Mouse (Mus musculus) thymus, postnatal 25 days (tissue): Measurements from ENCODE around the gene Ccl20.

ENCODE experiments used
- DNase-seq: peaks from one replicate; pipeline ENCODE4 v3.0.0; 2022

Ccl20 gene

DNA sequence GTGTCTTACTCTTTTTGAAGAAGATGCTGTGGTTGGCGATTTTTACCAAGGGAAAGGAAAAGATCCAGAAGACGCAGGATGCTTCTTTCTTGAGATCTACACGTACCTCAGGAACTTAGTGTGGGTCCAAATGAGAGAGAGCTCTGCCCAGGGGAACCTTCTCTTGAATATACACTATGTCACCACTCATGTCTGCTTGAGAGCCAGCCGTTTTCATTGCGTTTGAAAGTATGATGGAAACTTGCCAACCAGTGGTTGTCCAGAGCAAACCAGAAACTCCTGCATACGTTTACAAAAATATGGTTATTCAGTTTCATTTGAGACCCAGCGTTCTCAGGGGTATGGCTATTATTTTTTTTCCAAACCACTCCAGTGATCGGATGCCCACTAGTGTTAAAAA lies 24.9 kb downstream of the Ccl20 start:
- no peak for DNase-seq

DNA sequence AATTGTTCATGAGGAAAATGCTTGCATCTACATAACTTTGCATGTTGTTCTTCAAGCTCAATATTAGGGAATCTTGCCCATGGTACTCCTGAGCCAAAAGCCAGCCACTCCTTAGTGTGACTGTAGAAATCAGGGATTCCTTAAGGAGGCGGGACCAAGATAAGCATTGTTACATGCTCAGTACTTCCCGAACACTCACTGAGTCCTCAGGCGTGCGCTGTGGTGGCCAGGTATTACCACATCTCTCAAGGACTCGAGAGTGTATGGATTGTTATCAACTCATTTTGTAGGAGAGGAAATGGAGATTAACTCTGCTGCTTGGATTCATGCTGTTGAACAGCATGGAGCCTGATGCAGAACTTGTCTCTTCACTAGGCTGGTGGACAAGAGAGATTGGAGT lies 25.5 kb downstream of the Ccl20 start:
- no peak for DNase-seq

DNA sequence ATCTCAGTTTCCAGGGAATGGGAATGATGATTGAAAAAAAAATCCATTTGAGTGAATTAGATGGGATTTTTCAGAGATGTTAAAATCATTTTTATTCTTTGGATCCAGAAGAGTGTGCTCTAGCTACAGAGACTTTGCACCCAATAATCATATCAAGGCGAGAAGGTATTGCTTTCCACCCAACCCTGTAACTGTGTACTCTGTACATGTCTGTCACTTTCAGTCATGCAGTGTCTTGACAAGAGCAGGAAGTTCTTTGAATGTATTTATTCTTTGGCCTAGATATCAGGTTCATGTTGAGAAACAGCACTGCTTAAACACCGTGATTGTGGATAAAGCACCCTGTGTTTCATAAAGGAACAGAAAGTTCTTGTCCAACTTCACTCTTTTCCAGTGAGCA lies 30.0 kb downstream of the Ccl20 start:
- no peak for DNase-seq

DNA sequence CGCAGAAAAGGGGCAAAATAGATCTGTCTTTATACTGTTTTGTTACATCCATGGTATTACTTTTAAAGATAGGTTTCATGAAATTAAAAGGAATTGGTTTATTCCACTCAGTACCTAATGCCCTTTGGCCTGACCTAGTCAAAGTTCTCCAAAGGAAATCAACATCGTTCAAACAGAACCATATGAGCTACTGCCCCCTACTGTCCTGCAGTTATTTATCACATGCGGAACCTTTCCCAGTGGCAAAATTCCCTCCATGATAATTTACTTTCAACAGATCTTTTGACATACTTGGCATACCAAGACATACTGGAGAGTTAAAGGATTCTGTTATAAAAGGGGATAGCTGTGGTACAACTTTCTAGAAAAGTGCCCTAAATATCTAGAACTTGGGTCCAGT lies 33.7 kb downstream of the Ccl20 start:
- no peak for DNase-seq

DNA sequence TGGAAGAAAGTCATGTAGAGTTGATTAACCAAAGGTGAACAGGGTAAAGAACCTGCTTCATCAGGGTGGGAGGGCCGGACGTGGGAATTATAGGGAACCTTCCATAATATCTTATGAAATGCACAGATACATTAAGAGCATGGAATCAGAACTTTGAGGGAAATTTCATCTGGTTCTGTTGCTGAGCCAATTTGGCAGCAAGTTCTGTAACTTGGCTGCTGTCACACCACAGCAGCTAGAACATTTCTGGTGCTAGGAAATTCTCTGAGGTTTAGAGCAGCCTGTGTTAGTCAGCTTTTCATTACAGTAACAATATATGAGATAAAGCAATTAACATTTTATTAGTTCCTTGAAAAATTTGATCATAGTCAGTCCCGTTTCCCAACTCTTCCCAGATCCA lies 36.4 kb downstream of the Ccl20 start:
- DNase-seq: no peak

DNA sequence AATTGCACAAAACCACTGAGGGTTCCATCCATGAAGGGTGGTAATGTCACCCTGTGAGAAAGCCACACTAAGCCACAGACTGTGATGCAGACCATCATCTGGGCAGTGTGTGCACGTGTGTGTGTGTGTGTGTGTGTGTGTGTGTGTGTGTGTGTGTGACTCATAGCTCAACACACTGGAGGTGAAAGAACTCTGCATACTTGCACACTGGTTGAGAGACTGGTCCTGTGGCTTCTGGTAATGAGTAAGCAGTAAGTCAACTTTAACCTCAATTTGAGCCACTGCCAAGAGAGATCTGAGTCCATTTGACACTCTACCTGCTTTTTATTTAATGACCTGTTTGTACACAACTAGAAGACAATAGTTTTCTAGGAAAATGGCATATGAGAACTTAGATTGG lies 40.3 kb downstream of the Ccl20 start:
- DNase-seq: no peak

DNA sequence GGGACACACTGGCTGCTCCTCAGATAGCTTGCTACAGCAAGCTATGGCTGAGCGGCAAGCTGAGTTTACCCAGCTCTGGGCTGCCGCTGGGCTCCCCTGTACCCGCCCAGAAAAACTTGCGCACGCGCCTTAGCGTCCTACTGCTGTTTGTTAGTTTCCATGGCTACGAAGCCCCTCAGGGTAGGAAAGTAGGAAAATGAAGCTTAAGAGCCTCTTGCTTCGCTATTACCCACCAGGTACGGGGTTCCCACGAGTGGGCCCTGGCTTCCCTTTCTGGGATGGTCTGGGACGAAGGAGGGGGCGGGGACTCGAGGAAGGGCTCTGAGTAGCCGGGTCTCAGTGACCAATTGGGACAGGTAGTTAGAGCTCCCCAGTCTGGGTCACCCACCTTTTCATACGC lies 43.0 kb downstream of the Ccl20 start, which contains the start of gene Daw1:
Gene Daw1, plus strand, starts transcription at position 150 of the 400 bp plus-strand sequence.
- DNase-seq: no peak

DNA sequence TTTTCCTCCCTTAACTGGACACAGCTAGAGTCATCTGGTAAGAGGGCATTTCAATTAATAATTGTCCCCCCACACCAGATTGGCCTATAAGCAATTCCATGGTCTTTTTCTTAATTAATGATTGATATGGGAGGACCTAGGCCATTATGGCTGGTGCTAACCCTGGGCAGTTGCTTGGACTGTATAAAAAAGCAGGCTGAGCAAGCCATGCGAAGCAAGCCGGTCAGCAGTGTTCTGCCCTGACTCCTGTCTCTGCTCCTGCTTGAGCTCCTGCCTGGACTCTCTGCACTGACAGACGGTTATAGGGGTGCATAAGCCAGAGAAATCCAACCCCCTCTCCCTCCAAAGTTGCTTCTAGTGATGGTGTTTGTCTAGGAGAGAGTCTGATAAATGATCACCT lies 45.1 kb downstream of the Ccl20 start:
- DNase-seq: no peak

DNA sequence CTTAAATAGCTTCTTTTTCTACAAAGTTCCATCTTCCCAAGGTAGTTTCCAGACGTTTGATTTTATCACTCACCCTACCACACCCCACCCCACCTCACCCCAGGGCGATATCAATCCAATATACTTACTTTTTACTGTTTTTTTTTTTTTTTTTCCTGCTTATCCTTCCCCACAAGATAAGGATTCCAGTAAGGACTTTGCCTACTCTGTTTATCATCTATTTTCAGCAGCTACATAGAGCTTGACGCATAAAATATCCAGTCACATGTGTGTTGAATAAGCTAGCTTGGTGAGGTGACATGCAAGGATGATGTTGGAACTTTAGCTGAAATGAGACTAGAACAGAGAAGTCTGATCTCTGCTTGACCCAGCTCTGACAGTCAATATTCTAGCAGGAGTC lies 47.5 kb downstream of the Ccl20 start:
- DNase-seq: no peak
